Mouse (Mus musculus) splenic B cell, adult 2 months (primary cell): ENCODE measurements around the gene Mmp24.
"Not testable (repeated sequence)": the region's sequence is repeated elsewhere in the genome, so short reads cannot be mapped to it uniquely, and the experiment has no call there.

Experiments
- DNase-seq: peaks from one replicate; pipeline ENCODE4 v3.0.0-alpha.2; 2011; ENCODE audit warnings: low read depth, low spot score
- H3K27me3 ChIP-seq: 2 replicates; pipeline ENCODE4 v1.6.1; 2012; ENCODE audit warnings: mild to moderate bottlenecking, low read length, moderate library complexity, mixed read lengths; ENCODE audit not compliant: control insufficient read depth, poor library complexity, insufficient read depth, severe bottlenecking
- H3K36me3 ChIP-seq: 2 replicates; pipeline ENCODE4 v1.6.1; 2012; ENCODE audit warnings: mild to moderate bottlenecking, low read length, moderate library complexity, mixed read lengths; ENCODE audit not compliant: control insufficient read depth, poor library complexity, insufficient read depth, severe bottlenecking

Gene Mmp24

GRCm38 (mm10) chr2:155774927-155775684, at the start of gene Mmp24:
Mmp24 (plus strand) TSS chr2:155775342.
- H3K27me3 ChIP-seq, result no peaks in the 10 kb centered on the region
- no peaks in the 10 kb centered on the region for H3K36me3 ChIP-seq
- DNase-seq, result no peak

GRCm38 (mm10) chr2:155726302-155726701, 48.8 kb upstream of the Mmp24 start:
- DNase-seq, result no peak
- Histone ChIP-seq H3K27me3 (no peaks in the 10 kb centered on the region), H3K36me3 (no peaks in the 10 kb centered on the region)

- no peak for DNase-seq
- Histone ChIP-seq H3K36me3 (no peaks in the 10 kb centered on the region), H3K27me3 (no peaks in the 10 kb centered on the region)
Measured at GRCm38 (mm10) chr2:155727764-155728395, 47.3 kb upstream of the Mmp24 start.

DNA sequence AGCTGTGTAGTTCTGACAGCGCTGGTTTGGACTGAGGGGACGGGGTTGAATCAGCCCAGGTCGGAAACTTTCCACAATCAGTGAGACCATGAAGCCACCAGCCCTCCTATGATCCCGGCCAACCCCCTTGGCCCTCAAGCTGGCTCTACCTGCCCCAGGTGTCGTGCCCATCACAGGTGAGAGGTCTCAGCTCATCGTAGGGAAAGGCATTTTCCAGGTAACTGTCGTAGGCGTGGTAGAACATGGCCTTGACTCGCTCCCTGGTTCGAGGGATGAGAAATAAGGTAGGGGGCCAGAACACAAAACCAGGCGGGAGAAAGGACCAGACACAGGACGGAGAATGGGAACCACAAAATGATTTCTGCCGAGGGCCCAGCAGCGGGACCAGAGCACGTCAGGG, 46.4 kb upstream of the Mmp24 start:
- no peak for DNase-seq
- Histone ChIP-seq H3K36me3 (no peaks in the 10 kb centered on the region), H3K27me3 (no peaks in the 10 kb centered on the region)

DNA sequence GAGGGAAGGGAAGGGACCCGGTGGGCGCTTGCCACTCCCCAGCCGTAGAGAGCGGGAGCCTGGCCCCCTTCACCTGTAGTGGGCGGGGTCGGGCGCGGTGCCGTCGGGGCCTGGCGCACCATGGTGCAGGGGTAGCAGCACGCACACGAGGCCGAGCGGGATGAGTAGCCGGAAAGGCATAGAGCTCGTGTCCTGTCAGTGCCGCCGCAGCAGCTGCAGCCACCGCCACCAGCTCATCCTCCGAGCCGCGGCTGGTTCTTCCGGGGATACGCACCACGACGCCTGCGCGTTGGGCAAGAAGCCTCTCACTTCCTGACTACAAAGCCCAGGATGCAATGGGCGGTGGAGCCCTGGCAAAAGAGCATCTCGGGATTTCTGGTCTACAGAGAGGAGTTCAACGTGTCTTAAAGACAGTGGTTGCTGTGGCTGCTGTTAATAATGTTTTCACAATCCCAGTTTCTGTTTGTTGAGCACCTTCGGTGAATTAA, 45.9 kb upstream of the Mmp24 start, which contains the start of gene Edem2:
Gene Edem2, minus strand, starts transcription at position 318 of the 488 bp plus-strand sequence.
- peak; percentile 95 for DNase-seq
- Histone ChIP-seq H3K27me3 (no peaks in the 10 kb centered on the region), H3K36me3 (no peaks in the 10 kb centered on the region)

- no peaks in the 10 kb centered on the region for H3K36me3 ChIP-seq
- no peaks in the 10 kb centered on the region for H3K27me3 ChIP-seq
- no peak for DNase-seq
Measured at GRCm38 (mm10) chr2:155735080-155735479, 40.1 kb upstream of the Mmp24 start.

GRCm38 (mm10) chr2:155735766-155736165, 39.4 kb upstream of the Mmp24 start, which contains the start of gene Gm17581:
Gm17581 (minus strand) TSS chr2:155735866.
- not testable (repeated sequence) for DNase-seq, H3K27me3 ChIP-seq, H3K36me3 ChIP-seq

DNA sequence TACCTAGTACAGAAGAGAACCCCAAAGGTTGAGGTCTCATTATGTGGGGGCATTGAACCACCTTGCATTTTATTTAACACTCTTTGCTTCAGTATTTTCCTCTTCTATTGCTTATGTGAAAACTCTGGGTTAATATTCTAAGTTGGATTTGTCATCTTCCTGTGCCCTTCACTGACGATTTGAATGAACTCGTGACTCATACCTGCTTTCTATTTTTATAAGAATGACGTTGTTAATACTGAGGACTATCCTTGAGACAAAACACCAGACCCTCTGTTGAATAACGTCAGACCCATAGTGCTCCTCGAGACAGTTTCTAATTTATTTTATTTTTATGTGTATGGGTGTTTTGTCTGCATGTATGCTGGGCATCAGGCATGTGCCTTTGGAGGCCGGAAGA, 38.2 kb upstream of the Mmp24 start:
- H3K36me3 ChIP-seq, result no peaks in the 10 kb centered on the region
- no peaks in the 10 kb centered on the region for H3K27me3 ChIP-seq
- no peak for DNase-seq

DNA sequence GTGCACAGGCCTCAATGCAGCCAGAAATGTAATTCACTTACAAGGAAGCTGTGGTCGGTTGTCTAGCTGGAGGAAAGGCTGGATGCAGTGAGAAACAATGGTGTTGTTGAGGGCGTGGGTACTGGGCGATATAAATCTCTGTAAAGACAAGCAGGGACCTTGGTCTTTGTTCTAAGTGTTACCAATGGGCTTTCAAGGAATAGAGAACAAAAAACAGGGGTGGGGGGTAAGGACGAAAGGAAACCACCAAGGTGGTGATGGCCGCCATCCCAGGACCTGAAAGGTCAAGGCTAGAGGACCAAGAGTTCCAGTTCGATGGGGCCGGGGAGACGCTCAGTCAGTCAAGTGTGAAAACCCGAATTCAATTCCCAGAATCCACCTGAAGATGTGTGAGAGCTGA, 37.3 kb upstream of the Mmp24 start:
- Histone ChIP-seq H3K36me3 (no peaks in the 10 kb centered on the region), H3K27me3 (no peaks in the 10 kb centered on the region)
- no peak for DNase-seq

DNA sequence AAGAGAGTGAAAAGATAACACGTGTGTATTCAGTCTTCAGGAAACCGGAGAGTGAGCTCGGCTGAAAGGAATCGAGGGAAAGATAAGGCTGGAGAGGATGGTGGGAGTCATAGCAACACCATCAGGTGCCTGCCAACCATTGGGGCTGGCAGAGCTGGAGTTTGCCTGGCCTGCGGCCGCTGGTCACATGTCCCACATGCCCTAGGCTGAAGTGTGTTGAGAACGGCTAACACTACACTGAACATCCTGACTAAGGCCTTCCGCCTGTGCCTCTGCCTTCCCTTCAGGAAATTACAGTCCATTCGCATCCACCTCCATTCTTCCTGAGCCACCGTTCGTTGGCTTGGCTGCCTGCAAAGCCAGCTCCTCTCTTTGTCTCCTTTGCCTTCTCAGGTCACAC, 32.9 kb upstream of the Mmp24 start:
- no peak for DNase-seq
- no peaks in the 10 kb centered on the region for H3K27me3 ChIP-seq
- H3K36me3 ChIP-seq, result no peaks in the 10 kb centered on the region

DNA sequence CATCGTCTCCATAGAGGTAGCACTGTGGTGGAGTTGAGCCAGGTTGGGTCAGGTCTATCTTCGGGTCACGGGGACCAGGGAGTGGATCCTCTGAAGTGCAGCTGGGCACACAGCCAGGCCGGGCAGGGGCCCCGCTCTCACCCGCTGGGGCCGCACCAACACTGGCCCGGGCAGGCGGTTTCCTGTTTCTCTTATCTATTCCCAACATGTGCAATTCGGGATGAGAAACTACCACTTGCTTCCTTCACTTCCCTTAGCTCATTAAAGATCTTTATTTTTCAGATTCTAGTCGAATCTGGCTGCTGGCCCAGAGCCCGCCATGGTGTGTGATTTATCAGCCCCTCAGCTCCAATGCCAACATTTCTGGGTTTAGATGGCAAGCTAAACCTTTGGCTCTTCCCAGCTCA, 32.2 kb upstream of the Mmp24 start:
- H3K27me3 ChIP-seq, result no peaks in the 10 kb centered on the region
- no peak for DNase-seq
- H3K36me3 ChIP-seq, result no peaks in the 10 kb centered on the region

DNA sequence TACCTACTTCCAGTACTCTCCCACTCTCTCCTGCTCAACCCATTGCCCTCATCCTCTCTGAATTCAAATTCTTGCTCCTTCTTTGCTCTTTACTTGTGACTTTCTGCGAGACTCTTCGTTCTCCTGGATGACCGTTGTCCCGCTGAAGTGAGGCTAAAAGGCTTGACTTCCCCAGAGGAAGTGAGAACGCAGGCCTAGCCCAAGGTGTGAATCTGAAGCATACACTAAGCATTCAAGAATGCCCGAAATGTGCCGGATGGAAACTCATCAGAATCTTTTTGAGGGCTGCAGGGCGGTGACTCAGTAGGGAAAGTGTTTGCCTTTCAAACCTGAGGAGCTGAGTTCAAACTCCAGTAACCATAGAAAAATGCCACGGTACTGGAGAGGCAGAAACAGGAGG, 31.8 kb upstream of the Mmp24 start:
- no peak for DNase-seq

DNA sequence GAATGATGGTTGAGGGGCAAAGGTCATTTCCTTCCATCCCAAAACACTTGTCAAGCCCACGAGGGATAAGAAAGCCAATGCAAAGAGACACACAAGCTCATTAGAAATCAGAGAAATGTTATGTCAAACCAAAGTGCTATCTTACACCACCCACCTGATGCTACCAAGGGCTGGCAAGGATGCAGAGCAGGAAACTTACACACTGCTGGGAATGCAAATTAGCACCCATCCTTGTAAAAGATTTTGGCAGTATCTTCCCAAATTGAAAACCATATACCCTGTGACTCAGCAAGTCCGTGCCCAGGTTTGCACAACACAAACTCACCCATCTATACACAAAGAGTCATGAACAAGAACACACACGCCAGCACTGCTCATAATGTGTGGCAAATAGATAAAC, 29.7 kb upstream of the Mmp24 start:
- Histone ChIP-seq H3K27me3 (no peaks in the 10 kb centered on the region), H3K36me3 (no peaks in the 10 kb centered on the region)
- no peak for DNase-seq

More for the DNA sequence above, 31.8 kb upstream of the Mmp24 start:
- Histone ChIP-seq H3K36me3 (no peaks in the 10 kb centered on the region), H3K27me3 (no peaks in the 10 kb centered on the region)

- Histone ChIP-seq H3K36me3 (no peaks in the 10 kb centered on the region), H3K27me3 (no peaks in the 10 kb centered on the region)
- no peak for DNase-seq
Measured at GRCm38 (mm10) chr2:155749394-155749793, 25.7 kb upstream of the Mmp24 start.

GRCm38 (mm10) chr2:155751014-155751786, 23.9 kb upstream of the Mmp24 start, which contains the start of gene Procr:
Procr (plus strand) TSS chr2:155751117.
- Histone ChIP-seq H3K27me3 (no peaks in the 10 kb centered on the region), H3K36me3 (no peaks in the 10 kb centered on the region)
- DNase-seq, result no peak
